Mouse (Mus musculus) heart, embryonic 13.5 days (tissue): ENCODE measurements around the gene Esp22. TPM values are rescaled to one million over a fixed set of nuclear protein-coding genes. Genes with fewer than 3 reads are reported as not detected.
"Not testable (repeated sequence)": the region's sequence is repeated elsewhere in the genome, so short reads cannot be mapped to it uniquely, and the experiment has no call there.

Experiments used
- ATAC-seq: fragments of 200-750 bp; cut with Nextera tagmentation; 2 replicates; pipeline ENCODE4 v1.8.0; 2017; ENCODE audit warnings: moderate TSS enrichment; ENCODE audit not compliant: insufficient number of reproducible peaks, low FRiP score, low TSS enrichment; ENCODE audit errors: extremely low read depth
- H3K27ac ChIP-seq: fragments of 300-500 bp; sonication (generic); replicated peaks from 2 replicates; pipeline ENCODE4 v1.5.1; 2015; ENCODE audit warnings: moderate library complexity, mild to moderate bottlenecking, inconsistent platforms
- H3K27me3 ChIP-seq: fragments of 300-500 bp; sonication (generic); replicated peaks from 2 replicates; pipeline ENCODE4 v1.6.1; 2015; ENCODE audit warnings: mild to moderate bottlenecking, inconsistent platforms
- H3K36me3 ChIP-seq: fragments of 300-500 bp; sonication (generic); 2 replicates; pipeline ENCODE4 v1.6.1; 2015; ENCODE audit warnings: mild to moderate bottlenecking, inconsistent platforms
- H3K4me1 ChIP-seq: fragments of 300-500 bp; sonication (generic); 2 replicates; pipeline ENCODE4 v1.6.1; 2015; ENCODE audit warnings: inconsistent platforms
- H3K4me2 ChIP-seq: fragments of 300-500 bp; sonication (generic); 2 replicates; pipeline ENCODE4 v1.6.1; 2015; ENCODE audit warnings: inconsistent platforms, mild to moderate bottlenecking, moderate library complexity
- H3K4me3 ChIP-seq: fragments of 300-500 bp; sonication (generic); 2 replicates; pipeline ENCODE4 v1.5.1; 2015; ENCODE audit warnings: moderate library complexity, mild to moderate bottlenecking, inconsistent platforms
- H3K9ac ChIP-seq: fragments of 300-500 bp; sonication (generic); 2 replicates; pipeline ENCODE4 v1.6.1; 2015; ENCODE audit warnings: inconsistent platforms, mild to moderate bottlenecking, moderate library complexity
- H3K9me3 ChIP-seq: fragments of 300-500 bp; sonication (generic); 2 replicates; pipeline ENCODE4 v1.6.1; 2016; ENCODE audit warnings: inconsistent platforms
- WGBS: fragments of 180-500 bp; shearing (Covaris S2); methylation state at CpG from one replicate; pipeline ENCODE4 v1.1.7; 2015; ENCODE audit warnings: mixed read lengths; 5-methylcytosine and 5-hydroxymethylcytosine counted together
- polyA plus RNA-seq: library from polyadenylated mRNA; unstranded; fragments of >200 nt; fragmentation: Nextera tagmentation; extraction: Ambion mirVana; gene quantifications from 2 replicates; pipeline ENCODE4 v1.2.1, GENCODE M21; 2015

The Esp22 gene
- polyA plus RNA-seq = not detected in 2 replicates

DNA sequence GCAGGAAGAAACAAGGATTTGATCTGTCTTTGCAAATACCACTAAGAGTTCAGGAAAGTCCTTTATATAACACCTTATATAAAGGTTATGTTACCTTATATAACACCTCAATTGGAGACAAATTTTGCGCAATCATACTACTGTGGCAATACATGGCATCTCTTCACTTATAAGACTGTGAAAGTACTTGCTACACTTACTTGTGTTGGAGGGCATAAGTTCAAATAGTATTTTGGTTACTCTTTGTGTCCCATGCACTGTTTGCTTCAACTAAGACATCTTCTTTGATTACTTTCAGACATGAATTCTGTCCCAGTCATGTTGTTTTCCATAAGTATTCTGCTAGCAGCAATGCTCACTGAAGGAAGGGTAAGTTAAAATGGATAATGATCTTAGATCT, at the start of gene Esp22:
Esp22 (plus strand) TSS at position 301 of the 400 bp plus-strand sequence.
- no peak for ATAC-seq
- Histone ChIP-seq H3K27me3 (no peaks in the 10 kb centered on the region), H3K9me3 (peaks cover 20% of the 10 kb centered on the region), H3K4me3 (no peak within 1 kb of the TSS), H3K9ac (no peak within 1 kb of the TSS), H3K4me1 (no peaks in the 10 kb centered on the region), H3K27ac (no peak within 1 kb of the TSS), H3K4me2 (no peak within 1 kb of the TSS), H3K36me3 (no peaks in the 10 kb centered on the region)
- WGBS = 78% methylated on average over 1 of the region's 1 CpGs

DNA sequence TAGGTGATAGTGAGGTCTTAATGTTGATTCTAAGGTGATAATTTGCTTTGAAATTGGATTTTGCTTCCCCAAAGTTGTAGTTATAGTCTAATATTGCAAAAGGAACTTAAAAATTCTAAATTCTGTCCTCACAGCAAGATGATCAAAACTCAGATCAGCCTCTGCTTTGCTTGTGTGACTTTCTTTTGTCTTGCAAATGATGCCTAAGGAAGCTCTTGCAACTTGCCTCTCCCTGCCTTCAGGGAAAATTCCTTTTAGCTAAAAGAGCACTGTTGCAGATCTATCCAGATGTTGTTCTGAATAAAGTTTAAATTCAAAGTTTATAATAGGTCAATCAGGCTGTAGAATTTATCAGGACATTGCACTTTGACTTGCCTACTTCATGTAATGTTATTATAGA, 31.5 kb upstream of the Esp22 start:
- no peak for ATAC-seq
- peaks cover 20% of the 10 kb centered on the region for H3K9me3 ChIP-seq
- H3K27ac ChIP-seq = no peak overlapping the region
- no peaks in the 10 kb centered on the region for H3K27me3 ChIP-seq
- no peaks in the 10 kb centered on the region for H3K36me3 ChIP-seq
- H3K4me1 ChIP-seq = no peaks in the 10 kb centered on the region
- no peak overlapping the region for H3K9ac ChIP-seq
- H3K4me3 ChIP-seq = no peak overlapping the region
- H3K4me2 ChIP-seq = no peak overlapping the region

DNA sequence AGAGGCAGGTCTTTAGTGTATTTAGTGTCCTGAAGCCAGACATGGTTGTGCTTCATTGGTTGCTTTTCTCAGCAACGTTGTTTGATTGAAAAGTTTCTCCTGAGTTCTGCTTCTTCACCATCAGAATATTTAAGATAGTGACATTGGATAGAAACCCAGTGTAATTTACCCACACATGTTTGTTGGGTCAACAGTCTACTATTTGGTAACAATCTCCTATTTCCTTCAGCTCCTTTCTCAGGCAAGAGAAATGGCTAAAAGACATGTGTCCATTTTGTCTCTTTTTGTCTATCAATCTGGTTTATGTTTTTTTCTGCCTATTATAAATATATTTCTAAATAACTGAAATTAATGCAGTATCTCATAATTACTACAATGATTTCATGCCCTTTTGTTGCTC, 18.2 kb upstream of the Esp22 start, which contains the start of gene Esp23:
Esp23 (minus strand) TSS at position 101 of the 400 bp plus-strand sequence.
- WGBS = 43% methylated on average over 1 of the region's 1 CpGs
- no peaks in the 10 kb centered on the region for H3K36me3 ChIP-seq
- H3K4me1 ChIP-seq = no peaks in the 10 kb centered on the region
- H3K4me3 ChIP-seq = no peak within 1 kb of the TSS
- H3K9me3 ChIP-seq = 0 out of 2 replicates have a peak, but pooled peaks cover 22% of the 10 kb centered on the region
- H3K9ac ChIP-seq = no peak within 1 kb of the TSS
- no peak for ATAC-seq
- H3K4me2 ChIP-seq = no peak within 1 kb of the TSS
- H3K27me3 ChIP-seq = no peaks in the 10 kb centered on the region
- H3K27ac ChIP-seq = no peak within 1 kb of the TSS

DNA sequence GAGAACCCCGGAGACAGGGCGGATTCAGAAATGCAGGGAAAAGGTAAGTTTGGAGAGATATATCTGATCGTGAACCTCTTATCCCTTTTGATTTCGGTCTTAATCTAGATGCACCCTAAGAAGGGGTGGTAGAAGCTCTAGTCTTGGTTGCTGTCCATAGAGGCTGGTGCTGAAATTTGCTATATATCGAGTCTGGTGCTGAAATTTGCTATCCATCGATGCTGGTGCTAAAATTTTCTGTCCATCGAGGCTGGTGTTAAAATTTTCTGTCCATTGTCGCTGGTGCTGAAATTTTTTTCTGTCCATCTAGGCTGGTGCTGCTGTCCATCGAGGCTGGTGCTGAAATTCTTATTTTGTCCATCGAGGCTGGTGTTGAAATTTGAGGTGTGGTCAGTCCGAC, 12.0 kb downstream of the Esp22 start:
- not testable (repeated sequence) for H3K27me3 ChIP-seq, H3K4me3 ChIP-seq, ATAC-seq, H3K4me2 ChIP-seq, H3K9ac ChIP-seq, H3K27ac ChIP-seq, H3K36me3 ChIP-seq, H3K4me1 ChIP-seq
- H3K9me3 ChIP-seq = peaks cover 34% of the 10 kb centered on the region
- 61% methylated on average over 11 of the region's 11 CpGs for WGBS

DNA sequence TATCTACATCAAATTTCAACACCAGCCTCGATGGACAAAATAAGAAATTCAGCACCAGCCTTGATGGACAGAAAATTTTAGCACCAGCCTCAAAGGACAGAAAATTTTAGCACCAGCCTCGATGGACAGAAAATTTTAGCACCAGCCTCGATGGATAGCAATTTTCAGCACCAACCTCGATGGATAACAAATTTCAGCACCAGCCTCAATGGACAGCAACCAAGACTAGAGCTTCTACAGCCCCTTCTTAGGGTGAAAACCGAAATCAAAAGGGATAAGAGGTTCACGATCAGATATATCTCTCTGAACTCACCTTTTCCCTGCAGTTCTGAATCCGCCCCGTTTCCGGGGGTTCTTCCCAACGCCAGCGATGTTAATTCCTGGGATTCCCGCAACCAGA, 34.0 kb downstream of the Esp22 start:
- WGBS = 63% methylated on average over 12 of the region's 12 CpGs
- ATAC-seq, H3K36me3 ChIP-seq, H3K4me2 ChIP-seq, H3K9ac ChIP-seq, H3K4me3 ChIP-seq, H3K27me3 ChIP-seq, H3K27ac ChIP-seq, H3K4me1 ChIP-seq: not testable (repeated sequence)
- peaks cover 37% of the 10 kb centered on the region for H3K9me3 ChIP-seq

Other genes starting within 250 kb of the Esp22 start
- not detected in 2 replicates for gene Esp24, start 58.6 kb upstream of the Esp22 start, polyA plus RNA-seq
- gene Gm21903, start 52.0 kb upstream of the Esp22 start, polyA plus RNA-seq = not detected in 2 replicates
- gene Esp23, start 18.3 kb upstream of the Esp22 start, polyA plus RNA-seq = not detected in 2 replicates